Mouse (Mus musculus): ENCODE measurements around the gene Ms4a10. TPM values are rescaled to one million over a fixed set of nuclear protein-coding genes. Genes with fewer than 3 reads are reported as not detected.

The Ms4a10 gene
- total and polyA plus RNA-seq, 2 experiments from 2014 or later: 0.22 TPM; not detected in 1

- no peak overlapping the region for H3K4me2 ChIP-seq (ENCODE audit: low read depth, low read length)
- no peak overlapping the region for H3K27ac ChIP-seq (ENCODE audit: low read depth)
- no peak for DNase-seq (ENCODE audit: low spot score)
- no peak overlapping the region for H3K4me3 ChIP-seq (ENCODE audit: low read depth, low read length)
- H3K4me1 ChIP-seq (ENCODE audit: control insufficient read depth, insufficient read depth): no peaks in the 10 kb centered on the region
- TF ChIP-seq CTCF (IDR thresholded peaks at IDR 0.05; ENCODE audit: low read depth): no peak
- no peak for TF ChIP-seq EP300 (IDR thresholded peaks at IDR 0.05; ENCODE audit: low read depth)
- WGBS: 60% methylated on average over 2 of the region's 2 CpGs
- no peak for ATAC-seq (ENCODE audit: insufficient read depth, low read depth)
- no peaks in the 10 kb centered on the region for H3K27me3 ChIP-seq (ENCODE audit: control insufficient read depth, insufficient read depth, low read length)
- no peaks in the 10 kb centered on the region for H3K36me3 ChIP-seq (replicated peaks; ENCODE audit: control insufficient read depth, insufficient read depth, low read length)
- no peak overlapping the region for H3K9ac ChIP-seq (replicated peaks; ENCODE audit: low read depth, low read length)
- no peaks in the 10 kb centered on the region for H3K9me3 ChIP-seq (replicated peaks; ENCODE audit: control insufficient read depth, low read length)
These were observed 1.3 kb downstream of the Ms4a10 start for GRCm38 (mm10) chr19:10973187-10973586.

GRCm38 (mm10) chr19:10972660-10973059, 1.8 kb downstream of the Ms4a10 start:
- DNase-seq (ENCODE audit: low spot score) (no peak), ATAC-seq (ENCODE audit: insufficient read depth, low read depth) (no peak)
- no peak overlapping the region for H3K9ac ChIP-seq (replicated peaks; ENCODE audit: low read depth, low read length)
- no peak overlapping the region for H3K4me2 ChIP-seq (ENCODE audit: low read depth, low read length)
- H3K27ac ChIP-seq (ENCODE audit: low read depth): no peak overlapping the region
- H3K36me3 ChIP-seq (replicated peaks; ENCODE audit: control insufficient read depth, insufficient read depth, low read length): no peaks in the 10 kb centered on the region
- TF ChIP-seq EP300 (IDR thresholded peaks at IDR 0.05; ENCODE audit: low read depth) (no peak), CTCF (IDR thresholded peaks at IDR 0.05; ENCODE audit: low read depth) (no peak)
- H3K4me1 ChIP-seq (ENCODE audit: control insufficient read depth, insufficient read depth): no peaks in the 10 kb centered on the region
- no peaks in the 10 kb centered on the region for H3K27me3 ChIP-seq (ENCODE audit: control insufficient read depth, insufficient read depth, low read length)
- H3K4me3 ChIP-seq (ENCODE audit: low read depth, low read length): no peak overlapping the region
- no peaks in the 10 kb centered on the region for H3K9me3 ChIP-seq (replicated peaks; ENCODE audit: control insufficient read depth, low read length)
- WGBS: 71% methylated on average over 3 of the region's 3 CpGs

GRCm38 (mm10) chr19:10970457-10970856, 4.0 kb downstream of the Ms4a10 start:
- 26% methylated on average over 3 of the region's 3 CpGs for WGBS
- DNase-seq (ENCODE audit: low spot score) (no peak), ATAC-seq (ENCODE audit: insufficient read depth, low read depth) (no peak)
- TF ChIP-seq CTCF (IDR thresholded peaks at IDR 0.05; ENCODE audit: low read depth) (no peak), EP300 (IDR thresholded peaks at IDR 0.05; ENCODE audit: low read depth) (no peak)
- Histone ChIP-seq H3K36me3 (replicated peaks; ENCODE audit: control insufficient read depth, insufficient read depth, low read length) (no peaks in the 10 kb centered on the region), H3K27me3 (ENCODE audit: control insufficient read depth, insufficient read depth, low read length) (no peaks in the 10 kb centered on the region), H3K27ac (ENCODE audit: low read depth) (no peak overlapping the region), H3K4me2 (ENCODE audit: low read depth, low read length) (no peak overlapping the region), H3K4me1 (ENCODE audit: control insufficient read depth, insufficient read depth) (no peaks in the 10 kb centered on the region), H3K9me3 (replicated peaks; ENCODE audit: control insufficient read depth, low read length) (no peaks in the 10 kb centered on the region), H3K4me3 (ENCODE audit: low read depth, low read length) (no peak overlapping the region), H3K9ac (replicated peaks; ENCODE audit: low read depth, low read length) (no peak overlapping the region)

GRCm38 (mm10) chr19:10968578-10968977, 5.9 kb downstream of the Ms4a10 start:
- no peak overlapping the region for H3K9ac ChIP-seq (replicated peaks; ENCODE audit: low read depth, low read length)
- TF ChIP-seq CTCF (IDR thresholded peaks at IDR 0.05; ENCODE audit: low read depth) (no peak), EP300 (IDR thresholded peaks at IDR 0.05; ENCODE audit: low read depth) (no peak)

GRCm38 (mm10) chr19:10965721-10966120, 8.7 kb downstream of the Ms4a10 start:
- no peak overlapping the region for H3K4me2 ChIP-seq (ENCODE audit: low read depth, low read length)
- no peak for TF ChIP-seq CTCF (IDR thresholded peaks at IDR 0.05; ENCODE audit: low read depth)
- no peak for TF ChIP-seq EP300 (IDR thresholded peaks at IDR 0.05; ENCODE audit: low read depth)
- H3K27ac ChIP-seq (ENCODE audit: low read depth): no peak overlapping the region
- H3K36me3 ChIP-seq (replicated peaks; ENCODE audit: control insufficient read depth, insufficient read depth, low read length): no peaks in the 10 kb centered on the region
- H3K4me3 ChIP-seq (ENCODE audit: low read depth, low read length): no peak overlapping the region
- no peaks in the 10 kb centered on the region for H3K27me3 ChIP-seq (ENCODE audit: control insufficient read depth, insufficient read depth, low read length)
- H3K9ac ChIP-seq (replicated peaks; ENCODE audit: low read depth, low read length): no peak overlapping the region
- WGBS: 72% methylated on average over 7 of the region's 7 CpGs
- DNase-seq (ENCODE audit: low spot score): no peak
- no peaks in the 10 kb centered on the region for H3K4me1 ChIP-seq (ENCODE audit: control insufficient read depth, insufficient read depth)
- no peak for ATAC-seq (ENCODE audit: insufficient read depth, low read depth)
- H3K9me3 ChIP-seq (replicated peaks; ENCODE audit: control insufficient read depth, low read length): no peaks in the 10 kb centered on the region

More at GRCm38 (mm10) chr19:10968578-10968977, 5.9 kb downstream of the Ms4a10 start:
- Histone ChIP-seq H3K4me3 (ENCODE audit: low read depth, low read length) (no peak overlapping the region), H3K9me3 (replicated peaks; ENCODE audit: control insufficient read depth, low read length) (no peaks in the 10 kb centered on the region), H3K4me2 (ENCODE audit: low read depth, low read length) (no peak overlapping the region), H3K27ac (ENCODE audit: low read depth) (no peak overlapping the region), H3K36me3 (replicated peaks; ENCODE audit: control insufficient read depth, insufficient read depth, low read length) (no peaks in the 10 kb centered on the region), H3K27me3 (ENCODE audit: control insufficient read depth, insufficient read depth, low read length) (no peaks in the 10 kb centered on the region), H3K4me1 (ENCODE audit: control insufficient read depth, insufficient read depth) (no peaks in the 10 kb centered on the region)
- DNase-seq (ENCODE audit: low spot score) (no peak), ATAC-seq (ENCODE audit: insufficient read depth, low read depth) (no peak)
- 80% methylated on average over 7 of the region's 7 CpGs for WGBS

GRCm38 (mm10) chr19:10959978-10960346, 14.5 kb downstream of the Ms4a10 start:
- WGBS: 43% methylated on average over 12 of the region's 12 CpGs
- no peak overlapping the region for H3K9ac ChIP-seq (replicated peaks; ENCODE audit: low read depth, low read length)
- H3K4me3 ChIP-seq (ENCODE audit: low read depth, low read length): no peak overlapping the region
- TF ChIP-seq EP300 (IDR thresholded peaks at IDR 0.05; ENCODE audit: low read depth) (no peak), CTCF (IDR thresholded peaks at IDR 0.05; ENCODE audit: low read depth) (no peak)
- no peaks in the 10 kb centered on the region for H3K27me3 ChIP-seq (ENCODE audit: control insufficient read depth, insufficient read depth, low read length)
- no peaks in the 10 kb centered on the region for H3K4me1 ChIP-seq (ENCODE audit: control insufficient read depth, insufficient read depth)
- DNase-seq (ENCODE audit: low spot score): no peak
- no peak overlapping the region for H3K27ac ChIP-seq (ENCODE audit: low read depth)
- ATAC-seq (ENCODE audit: insufficient read depth, low read depth): no peak
- H3K36me3 ChIP-seq (replicated peaks; ENCODE audit: control insufficient read depth, insufficient read depth, low read length): no peaks in the 10 kb centered on the region
- no peak overlapping the region for H3K4me2 ChIP-seq (ENCODE audit: low read depth, low read length)
- H3K9me3 ChIP-seq (replicated peaks; ENCODE audit: control insufficient read depth, low read length): no peaks in the 10 kb centered on the region
